Mouse (Mus musculus) adrenal gland, postnatal 36 days (tissue): Measurements from ENCODE around the gene Accs. TPM values are rescaled to one million over a fixed set of nuclear protein-coding genes. Genes with fewer than 3 reads are reported as not detected.

Source experiments
- DNase-seq, 2 experiments: peaks; one replicate each; pipeline ENCODE4 v3.0.0; 2021; ENCODE audit warnings: mixed read lengths in 1 of 2
- long read RNA-seq, 2 experiments: library from polyadenylated mRNA; stranded (forward); transcript quantifications; one replicate each; pipeline ENCODE4 v2.0.0; 2021; ENCODE audit warnings: borderline sequencing depth in 2 of 2
- total RNA-seq, 2 experiments: library from RNA; stranded (reverse); gene quantifications; 2 replicates each; pipeline ENCODE4 v1.2.3; 2021

The Accs gene
- total RNA-seq = 10 to 100 TPM in 1 of 2 experiments, 1 to 10 TPM in 1; 7.1 to 10.7 TPM
- long read RNA-seq, experiment 1, partial matches to known transcripts = 0 of 2 reads
- long read RNA-seq, experiment 1, other reads (novel, unspliced or antisense) = 2 of 2 reads
- long read RNA-seq, experiment 2, partial matches to known transcripts = 0 of 1 reads
- long read RNA-seq, experiment 2, other reads (novel, unspliced or antisense) = 0 of 1 reads

DNA sequence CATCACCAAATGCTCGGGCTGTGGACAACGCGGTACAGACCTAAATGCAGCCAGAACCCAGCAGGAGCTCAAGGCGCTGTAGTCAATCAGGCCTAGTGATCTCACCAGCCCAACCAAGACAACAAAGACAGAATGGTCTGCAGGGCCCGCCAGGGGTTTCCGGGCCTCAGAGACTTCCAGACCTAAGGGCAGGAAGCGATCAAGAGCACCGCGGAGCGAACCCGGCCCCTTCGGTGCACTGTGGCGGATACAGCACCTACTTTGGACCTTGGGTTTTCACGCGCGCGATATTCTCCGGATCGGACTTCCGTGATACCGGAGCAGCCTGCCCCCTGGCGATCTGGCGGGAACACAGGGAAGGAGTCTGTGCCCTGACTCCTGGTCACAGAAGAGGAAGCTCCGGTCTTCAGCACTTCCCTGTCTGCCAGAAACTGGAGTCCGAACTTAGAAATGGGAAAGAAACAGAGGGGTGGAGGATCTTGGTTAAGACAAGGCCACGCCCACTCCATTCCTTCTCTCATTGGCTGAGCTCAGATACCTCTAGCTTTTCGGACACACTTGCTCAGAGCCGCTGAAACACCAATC is at the start of gene Accs:
Gene Accs, minus strand, starts transcription at position 439 of the 585 bp plus-strand sequence.
- peak; percentile 82 to 88 for DNase-seq

DNA sequence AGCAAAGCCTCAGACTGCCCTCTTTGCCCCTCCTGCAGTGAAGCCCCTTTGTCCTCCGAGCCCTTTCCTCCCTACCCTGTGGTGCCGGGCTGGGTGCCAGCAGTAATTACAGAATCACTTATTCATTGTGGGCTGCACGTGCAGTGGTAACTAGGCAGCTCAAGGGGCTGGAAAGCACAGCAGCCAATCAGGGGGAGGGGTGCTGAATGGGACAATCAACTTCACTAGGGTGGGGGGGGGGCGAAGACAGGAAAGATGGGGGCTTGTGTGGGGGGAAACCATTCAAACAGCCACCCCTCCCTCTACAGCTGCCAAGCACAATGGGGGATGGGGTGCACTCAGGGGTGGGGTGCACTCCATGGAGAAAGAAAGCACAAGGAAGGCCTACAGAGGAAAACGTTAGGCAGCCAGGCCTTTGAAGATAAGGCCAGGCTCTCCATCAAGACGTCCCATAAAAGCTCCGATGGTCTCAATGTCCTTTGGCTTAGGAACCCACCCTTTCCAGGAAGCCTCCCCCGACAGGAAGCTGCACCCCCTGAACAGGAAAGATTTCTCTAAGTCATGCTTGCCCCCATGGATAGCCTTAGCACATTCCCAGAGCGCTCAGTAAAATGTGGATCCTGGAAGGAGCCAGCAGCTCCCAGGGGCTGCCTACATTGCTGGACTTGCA is 42.0 kb upstream of the Accs start:
- peak; percentile 36 to 63 for DNase-seq

DNA sequence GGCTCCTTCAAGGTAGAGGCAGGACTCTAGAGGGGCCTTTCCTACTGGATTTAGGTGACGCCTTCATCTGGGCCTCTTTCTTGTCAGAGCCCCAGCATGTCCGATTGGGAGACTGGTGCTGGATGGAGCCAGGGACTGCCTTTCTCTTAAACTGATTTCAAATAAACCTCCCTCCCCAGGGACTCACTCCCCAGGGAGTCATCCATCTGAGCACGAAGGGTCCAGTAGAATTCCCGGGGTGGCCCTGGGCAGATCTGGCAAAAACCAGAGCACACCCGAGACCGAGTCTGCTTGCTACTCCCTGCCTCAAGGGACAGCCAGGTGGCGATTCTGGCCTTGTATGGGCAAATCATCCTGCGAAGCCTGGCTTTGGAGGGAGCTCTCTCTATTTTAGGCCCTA is 40.4 kb upstream of the Accs start:
- no peak for DNase-seq

DNA sequence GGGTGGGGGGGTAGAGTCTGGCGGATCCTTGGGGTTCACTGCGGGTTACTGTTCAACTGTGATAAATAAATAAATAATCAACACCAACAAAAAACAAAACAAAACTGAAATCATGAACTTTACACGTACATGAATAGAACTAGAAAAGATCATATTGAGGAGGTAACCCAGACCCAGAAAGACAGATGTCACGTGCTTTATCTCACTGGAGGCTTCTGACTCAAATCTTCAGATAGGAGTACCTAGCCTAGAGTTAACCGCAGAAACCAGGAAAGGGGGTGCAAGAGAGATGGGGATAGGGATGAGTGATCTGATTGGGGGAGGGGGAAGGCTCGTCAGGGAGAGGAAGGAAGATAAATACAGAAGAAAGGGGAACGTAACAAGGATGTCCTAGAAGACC is 39.3 kb upstream of the Accs start:
- no peak for DNase-seq

DNA sequence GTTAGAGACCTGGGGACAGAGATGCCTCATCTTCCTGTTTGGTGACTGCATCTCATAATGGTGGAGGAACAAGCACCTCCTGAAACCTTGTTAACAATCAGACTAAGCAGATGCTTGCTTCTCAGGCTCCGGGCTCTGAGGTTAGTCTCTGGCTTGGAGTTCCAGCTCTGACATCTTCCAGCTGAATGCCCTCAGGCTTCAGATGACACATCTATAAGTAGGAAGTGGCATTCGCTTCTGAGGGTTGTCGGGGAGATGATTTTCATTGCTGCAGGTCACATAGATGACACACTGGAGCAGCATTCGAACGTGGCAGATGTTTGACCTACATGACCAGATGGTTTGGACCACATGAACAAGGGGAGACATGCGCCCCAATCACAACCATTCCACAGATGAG is 38.6 kb upstream of the Accs start:
- no peak for DNase-seq

DNA sequence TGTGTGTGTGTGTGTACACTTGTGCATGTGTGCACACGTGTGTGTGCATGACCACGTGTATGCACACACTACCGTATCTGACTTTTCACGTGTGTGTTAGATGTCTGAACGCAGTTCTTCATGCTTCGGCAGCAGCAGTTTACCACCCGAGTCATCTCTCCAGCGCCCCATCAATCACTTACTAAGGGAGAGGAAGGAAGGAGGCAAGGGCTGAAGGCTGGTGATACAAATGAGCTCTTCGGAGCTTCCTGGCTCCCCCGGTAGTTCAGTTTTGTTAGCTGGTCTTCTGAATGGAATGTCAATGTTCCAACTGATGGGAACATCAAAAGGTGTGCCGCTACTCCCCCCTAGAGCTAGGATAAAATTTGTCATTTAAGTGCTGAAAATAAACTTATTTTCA is 37.5 kb upstream of the Accs start:
- DNase-seq = no peak

DNA sequence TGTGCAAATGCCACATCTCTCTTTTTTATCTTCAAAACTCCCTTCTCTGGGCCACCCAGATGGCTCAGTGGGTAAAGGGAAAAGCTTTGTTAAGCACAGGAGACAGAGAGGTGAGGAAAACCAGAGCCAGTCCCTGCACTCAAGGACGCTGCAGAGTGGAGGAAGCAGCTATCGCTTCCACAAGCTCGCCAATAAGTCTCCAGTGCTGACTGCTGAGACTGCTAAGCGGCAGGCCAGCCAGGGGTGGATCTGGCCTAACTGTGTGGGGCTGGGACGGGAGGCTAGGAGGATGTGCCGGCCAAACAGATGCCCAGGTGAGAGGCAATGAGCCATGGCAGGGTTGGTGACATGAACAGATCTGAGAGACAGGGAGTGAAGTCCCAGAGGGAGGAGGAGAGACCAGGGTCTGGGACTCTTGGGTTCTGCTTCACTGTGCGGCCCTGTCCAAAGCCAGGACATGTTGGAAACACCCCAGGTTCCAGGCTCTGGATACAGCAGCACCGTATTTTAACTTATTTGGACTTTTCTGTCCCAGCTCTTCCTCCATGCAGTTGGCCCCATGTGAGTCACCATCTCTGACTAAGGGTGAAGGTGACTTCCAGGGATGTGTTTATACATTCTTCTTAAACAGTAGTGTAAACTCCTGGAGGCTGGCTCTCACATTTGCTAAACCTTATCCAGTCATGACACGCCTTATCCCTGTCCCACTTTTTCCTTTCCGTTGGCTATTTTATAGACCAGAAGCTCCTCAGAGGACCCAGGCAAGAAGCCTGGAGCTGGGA is 36.5 kb upstream of the Accs start:
- DNase-seq = peak in 1 of 2 experiments; percentile 51

DNA sequence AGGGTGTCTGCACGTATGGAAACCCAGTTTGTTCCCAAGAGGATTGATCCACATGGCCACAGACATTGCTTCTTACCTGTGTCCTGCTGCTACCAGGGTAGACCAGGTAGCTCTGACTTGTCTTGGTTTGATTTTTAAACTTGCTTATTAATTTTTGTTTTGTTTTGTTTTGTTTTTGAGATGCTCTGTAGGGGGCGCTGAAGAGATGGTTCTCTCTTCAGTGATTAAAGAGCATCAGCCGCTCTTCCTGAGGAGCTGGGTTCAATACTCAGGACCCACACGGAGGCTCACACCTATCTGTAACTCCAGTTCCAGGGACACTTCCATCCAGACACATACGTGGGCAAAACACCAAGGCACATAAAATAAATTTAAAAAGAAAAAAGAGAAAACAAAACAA is 33.3 kb upstream of the Accs start:
- no peak for DNase-seq

DNA sequence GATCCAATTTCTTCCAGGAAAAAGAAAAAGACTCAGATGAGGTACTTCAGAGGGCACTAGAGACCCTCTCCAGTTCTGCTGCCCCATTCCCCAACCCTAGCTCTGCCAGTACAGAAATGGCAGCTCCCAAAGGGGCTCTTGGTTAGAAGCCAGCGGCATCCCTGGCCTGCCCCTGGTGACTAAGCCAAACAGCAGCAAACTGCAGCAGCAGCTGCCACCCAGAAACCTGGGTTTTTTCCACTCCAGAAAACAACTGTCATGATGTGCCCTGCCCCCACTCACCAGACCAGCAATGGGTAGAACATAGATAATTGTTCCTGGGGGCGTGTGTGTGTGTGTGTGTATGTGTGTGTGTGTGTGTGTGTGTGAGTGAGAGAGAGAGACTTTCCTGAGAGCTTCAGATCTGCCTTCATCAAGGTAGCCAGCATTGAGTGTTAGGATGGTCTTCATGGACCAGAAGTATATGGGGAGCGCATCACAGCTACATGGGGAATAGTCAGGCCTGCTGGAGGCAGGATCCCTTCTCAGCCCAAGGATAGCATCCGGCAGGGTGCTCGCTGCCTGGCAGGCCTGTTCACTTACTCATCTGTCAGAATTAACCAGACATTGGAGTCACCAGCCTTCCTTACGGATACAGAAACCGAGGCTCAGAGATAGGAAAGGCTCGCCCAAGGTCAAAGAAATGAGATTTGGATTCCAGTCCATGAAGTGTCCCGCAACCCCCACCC is 32.1 kb upstream of the Accs start:
- DNase-seq = peak; percentile 63

DNA sequence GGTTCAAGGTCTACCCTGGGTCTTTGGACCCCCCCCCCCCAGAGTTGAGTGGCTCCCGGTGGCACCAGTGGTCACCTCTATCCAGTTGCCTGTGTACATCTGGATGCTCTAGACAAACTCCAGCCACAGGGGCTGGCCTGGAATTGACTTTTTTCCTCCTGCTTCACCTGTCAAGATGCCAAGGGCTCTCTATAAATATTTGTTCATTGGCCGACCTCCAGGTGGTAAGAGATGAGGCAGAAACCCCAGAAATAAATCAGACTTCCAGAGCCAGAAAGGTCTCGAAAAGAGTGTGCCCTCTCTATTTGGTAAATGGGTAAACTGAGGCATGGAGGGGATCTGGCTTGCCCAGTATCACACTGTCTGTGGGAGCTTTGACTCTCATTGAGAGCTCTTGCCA is 31.2 kb upstream of the Accs start:
- no peak for DNase-seq

DNA sequence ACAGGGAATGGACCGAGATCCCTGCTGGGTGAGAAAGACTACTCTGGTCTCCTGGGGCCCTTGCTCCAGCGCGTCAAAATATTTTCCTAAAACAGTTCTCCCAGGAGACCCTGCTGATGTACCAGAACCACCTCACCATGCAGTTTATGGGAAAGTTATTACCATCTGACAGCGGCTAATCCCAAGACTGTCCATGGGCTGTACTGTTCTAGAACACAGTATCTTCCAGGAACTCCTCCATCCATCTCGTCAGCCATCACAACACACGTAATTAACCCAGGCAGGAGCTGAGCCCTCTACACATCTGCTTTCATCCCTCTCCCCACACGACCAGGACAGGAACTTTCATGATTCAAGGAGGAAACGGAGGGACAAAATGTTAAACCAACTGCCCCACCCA is 30.7 kb upstream of the Accs start:
- no peak for DNase-seq

DNA sequence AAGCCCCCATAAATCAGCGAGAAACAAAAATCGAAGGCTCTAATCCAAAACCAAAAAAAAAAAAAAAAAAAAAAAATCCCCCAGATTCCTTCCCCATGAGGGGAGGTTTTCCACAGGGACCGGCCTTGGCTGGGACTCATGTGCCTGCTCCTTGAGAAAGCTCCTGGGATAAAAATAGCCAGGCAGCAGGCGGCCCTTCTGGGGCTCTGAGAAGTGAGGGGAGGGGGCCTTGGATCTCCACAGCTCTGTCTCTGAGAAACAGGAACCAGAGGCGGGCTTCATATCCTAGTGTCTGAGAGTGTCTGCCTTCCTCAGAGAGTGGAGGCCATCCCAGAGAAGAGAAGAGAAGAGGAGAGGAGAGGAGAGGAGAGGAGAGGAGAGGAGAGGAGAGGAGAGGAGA is 27.3 kb upstream of the Accs start:
- no peak for DNase-seq

DNA sequence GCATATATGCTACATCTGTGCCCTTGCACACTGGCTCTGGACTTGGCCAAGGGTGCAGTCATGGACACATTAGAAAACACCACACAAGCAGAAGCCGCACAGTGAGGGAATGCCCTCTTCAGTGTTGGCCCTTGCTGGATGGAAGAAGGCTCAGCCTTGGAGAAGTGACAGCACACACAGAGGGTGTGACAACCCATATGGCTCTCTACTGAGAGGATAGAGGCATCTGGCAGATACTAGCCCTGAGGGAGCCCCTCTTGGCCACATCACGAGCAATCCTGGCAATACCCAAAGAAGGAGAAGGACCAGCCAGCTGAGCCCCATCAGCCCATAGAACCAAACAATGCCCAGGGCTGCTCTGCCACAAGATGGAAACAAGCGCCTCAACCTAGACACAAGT is 24.9 kb upstream of the Accs start:
- DNase-seq = no peak

DNA sequence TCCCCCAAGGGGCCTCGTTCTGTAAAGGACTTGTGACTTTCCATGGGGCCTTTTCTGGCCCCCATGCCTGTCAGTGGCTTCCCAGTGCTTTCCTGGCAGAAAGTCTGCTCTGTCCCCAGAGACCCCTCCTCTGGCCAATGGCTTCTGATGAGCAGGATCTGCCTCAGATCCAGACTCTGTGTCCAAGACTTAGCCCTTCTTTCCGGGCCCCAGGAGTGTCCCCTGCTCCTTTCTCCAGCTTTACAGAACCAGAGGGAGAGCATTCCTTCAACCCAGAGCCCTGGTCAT is 24.4 kb upstream of the Accs start:
- no peak for DNase-seq

DNA sequence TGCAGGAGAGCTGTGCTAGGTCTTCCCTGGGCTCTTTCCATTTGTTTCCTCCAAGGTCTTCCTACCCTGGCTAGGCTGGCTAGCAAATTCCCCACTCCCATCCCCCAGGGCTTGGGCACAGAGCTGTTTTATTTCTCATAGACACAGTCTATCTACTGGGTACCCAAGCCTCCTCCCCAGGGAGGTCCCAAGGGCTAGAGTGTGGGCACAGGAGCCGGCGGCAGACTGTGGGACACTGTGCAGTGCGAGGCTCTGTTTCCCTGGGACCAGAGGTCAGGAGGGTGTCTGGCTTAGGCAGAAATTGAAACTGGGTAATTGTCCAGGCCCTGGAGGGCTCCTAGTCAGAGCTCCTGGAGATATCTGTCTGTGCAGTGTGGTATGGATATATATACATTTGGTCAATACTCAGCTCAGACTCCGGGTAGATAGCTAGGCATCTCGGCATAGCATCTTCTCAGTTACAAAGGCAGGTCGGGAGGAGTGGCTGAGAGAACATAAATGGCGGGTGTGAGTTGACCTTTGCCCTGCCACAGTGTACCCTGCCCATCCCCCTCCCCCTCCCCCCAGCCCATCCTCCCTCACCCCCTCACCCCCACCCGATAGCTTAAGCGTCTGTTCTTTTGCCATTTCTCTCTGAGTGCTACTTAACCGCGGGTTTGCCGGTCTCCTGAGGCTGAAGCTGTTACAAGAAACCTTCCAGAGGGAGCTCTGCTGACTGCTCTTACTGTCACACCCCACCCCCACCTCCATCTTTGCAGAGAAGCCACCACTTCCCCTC is 23.9 kb upstream of the Accs start:
- DNase-seq = no peak

DNA sequence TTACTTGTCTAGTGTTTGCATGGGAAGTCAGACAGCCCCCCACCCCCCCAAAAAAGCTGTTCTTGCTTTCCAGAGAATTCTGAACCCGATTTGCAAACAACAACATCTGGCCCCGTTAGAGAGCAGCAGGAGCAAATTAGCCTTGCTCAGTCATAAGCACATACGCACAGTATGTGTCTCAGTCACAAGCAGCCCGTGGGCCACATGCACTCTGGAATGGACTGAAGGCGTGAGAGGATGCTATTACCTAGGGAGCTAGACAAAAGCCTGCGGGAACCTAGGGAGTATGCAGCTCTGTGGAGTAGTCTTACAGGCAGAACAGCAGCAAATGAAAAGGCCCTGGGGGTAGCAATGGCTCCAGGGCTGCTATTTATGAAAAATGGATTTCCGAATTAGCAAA is 22.5 kb upstream of the Accs start:
- no peak for DNase-seq

DNA sequence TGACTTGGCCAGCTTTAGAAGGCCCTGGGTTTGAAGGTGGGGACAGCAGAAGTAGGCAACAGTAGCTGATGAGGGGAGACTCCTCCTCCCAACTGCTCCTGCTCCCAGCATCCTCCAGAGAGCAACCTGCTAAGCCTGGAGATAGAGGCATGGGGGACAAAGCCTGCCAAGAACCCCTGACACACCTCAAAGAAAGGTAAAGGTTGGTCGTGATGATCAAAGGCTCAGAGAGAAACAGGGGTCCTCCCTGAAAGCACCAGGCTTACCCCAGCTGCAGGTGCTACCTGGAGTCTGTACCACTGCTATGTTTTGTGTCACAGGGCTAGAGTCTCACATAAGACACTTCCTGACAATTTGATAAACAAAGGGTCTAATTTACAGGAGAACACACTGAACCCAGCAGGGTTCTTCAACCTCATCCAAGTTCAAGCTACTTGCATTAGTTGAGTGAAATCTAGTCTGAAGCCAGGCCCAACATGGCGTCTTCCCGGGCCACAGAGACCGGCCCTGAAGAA is 21.7 kb upstream of the Accs start:
- DNase-seq = no peak

DNA sequence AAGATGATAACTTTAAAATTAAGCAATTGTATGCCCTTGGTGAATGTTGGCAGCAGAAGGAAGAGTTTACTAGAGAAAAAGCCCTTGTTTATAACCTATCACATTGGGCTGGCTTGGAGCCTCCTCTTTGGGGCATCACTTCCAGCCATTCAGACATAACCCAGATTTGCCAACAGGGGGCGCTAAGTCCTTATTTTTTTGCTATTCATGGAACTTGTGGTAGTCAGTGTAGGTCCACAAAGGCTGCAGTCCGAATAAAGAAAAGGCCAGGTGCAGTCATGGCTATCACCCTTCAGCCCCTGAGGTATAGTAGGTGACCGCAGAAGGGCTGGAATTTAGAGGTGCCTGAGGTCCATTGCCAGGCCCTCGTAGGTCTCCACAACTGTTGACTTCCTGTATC is 21.1 kb upstream of the Accs start:
- DNase-seq = peak; percentile 82 to 84

DNA sequence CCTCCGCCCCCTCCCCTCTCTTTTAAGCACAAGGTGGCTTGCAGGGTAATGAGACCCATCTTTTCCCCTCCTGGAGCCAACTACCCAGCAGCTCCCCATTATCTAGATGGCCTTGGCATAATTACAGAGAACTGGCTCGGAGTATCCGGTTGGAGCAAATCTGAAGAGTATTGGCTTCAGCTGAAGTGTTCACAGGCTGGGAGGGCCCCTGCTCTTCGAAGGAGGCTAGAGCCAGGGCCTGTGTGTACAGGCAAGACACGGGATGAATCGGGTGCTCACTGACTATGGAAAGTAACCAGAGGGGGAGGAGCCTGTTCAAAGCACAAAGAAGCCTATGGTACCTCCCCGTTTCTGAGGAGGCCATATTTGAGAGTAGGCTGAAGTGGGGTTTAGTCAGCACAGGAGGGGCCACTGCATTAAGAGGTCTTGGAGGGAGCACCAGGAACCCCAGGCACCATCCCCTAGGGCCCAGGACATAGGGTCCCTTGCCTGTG is 19.4 kb upstream of the Accs start, which contains the start of gene Accsl:
Gene Accsl, minus strand, starts transcription at position 51 of the 494 bp plus-strand sequence.
- no peak for DNase-seq

DNA sequence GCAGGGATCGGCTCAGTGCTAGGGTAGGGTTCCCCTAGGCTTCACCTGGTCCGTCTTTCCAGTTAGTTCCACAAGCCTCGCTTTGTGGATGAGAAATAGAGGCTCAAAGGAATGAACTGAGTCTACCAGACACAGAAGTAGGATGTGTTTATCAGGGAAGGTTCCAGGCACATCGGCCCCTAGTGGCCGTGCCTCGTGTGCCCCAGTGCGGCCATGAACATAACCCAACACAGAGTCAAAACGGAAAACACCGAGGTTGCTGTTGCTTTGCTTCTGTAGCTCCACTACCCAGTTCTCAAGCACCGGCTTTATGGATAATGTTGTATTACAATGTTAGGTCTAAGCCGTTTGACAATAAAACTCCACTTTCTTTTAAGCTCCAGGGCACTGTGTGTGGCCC is 18.8 kb upstream of the Accs start:
- no peak for DNase-seq

DNA sequence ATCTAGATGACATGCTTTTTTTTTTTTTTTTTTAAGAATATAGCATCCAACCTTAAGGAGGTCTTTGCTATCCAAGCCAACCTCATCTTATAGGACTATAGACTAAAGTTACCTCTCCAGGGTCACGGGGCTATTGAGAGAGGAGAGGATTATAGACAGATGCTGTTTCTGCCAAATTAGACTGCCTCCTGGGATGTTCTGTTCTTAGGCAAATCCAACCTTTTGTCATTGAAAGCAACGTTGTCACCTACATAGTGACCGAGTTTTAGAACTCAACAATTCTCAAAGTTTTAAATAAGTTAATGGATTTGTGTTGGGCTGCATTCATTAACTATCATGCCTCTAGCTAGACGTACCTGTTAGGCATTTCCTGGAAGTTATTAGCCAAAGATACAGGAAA is 13.5 kb upstream of the Accs start:
- no peak for DNase-seq
